Mouse (Mus musculus): ENCODE measurements at regions not wholly inside any gene's neighbourhood (a gene's known extent, or its start where the extent isn't known, plus 50 kb on each side); places are given as distances from the start of the nearest gene placed in this dataset.

GRCm38 (mm10) chr5:4697346-4698095 is 60.3 kb downstream of the Fzd1 start:
- DNase-seq (ENCODE audit: low read depth, low spot score), result peak; percentile 5

GRCm38 (mm10) chr5:4696701-4697100 is 61.1 kb downstream of the Fzd1 start:
- no peak for DNase-seq (ENCODE audit: low read depth, low spot score)

- no peak for DNase-seq (ENCODE audit: low read depth, low spot score)
Measured at GRCm38 (mm10) chr5:4689130-4689529, 68.7 kb downstream of the Fzd1 start.

GRCm38 (mm10) chr5:4675316-4675715 is 82.5 kb downstream of the Fzd1 start:
- DNase-seq (ENCODE audit: low read depth, low spot score), result no peak

- no peak for DNase-seq (ENCODE audit: low read depth, low spot score)
Measured at GRCm38 (mm10) chr5:4666381-4666780, 91.5 kb downstream of the Fzd1 start.

GRCm38 (mm10) chr5:4665978-4666377 is 91.9 kb downstream of the Fzd1 start:
- no peak for DNase-seq (ENCODE audit: low read depth, low spot score)

GRCm38 (mm10) chr5:4664918-4665317 is 92.9 kb downstream of the Fzd1 start:
- DNase-seq (ENCODE audit: low read depth, low spot score), result no peak

- no peak for DNase-seq (ENCODE audit: low read depth, low spot score)
Measured at GRCm38 (mm10) chr5:4664488-4664887, 93.3 kb downstream of the Fzd1 start.

GRCm38 (mm10) chr5:4662198-4662585 is 95.6 kb downstream of the Fzd1 start:
- no peak for DNase-seq (ENCODE audit: low read depth, low spot score)

GRCm38 (mm10) chr5:4661420-4662197 is 96.2 kb downstream of the Fzd1 start:
- DNase-seq (ENCODE audit: low read depth, low spot score), result no peak

GRCm38 (mm10) chr5:4657982-4658381 is 99.9 kb downstream of the Fzd1 start:
- DNase-seq (ENCODE audit: low read depth, low spot score), result no peak

- no peak for DNase-seq (ENCODE audit: low read depth, low spot score)
Measured at GRCm38 (mm10) chr5:4654186-4654585, 103.6 kb downstream of the Fzd1 start.

GRCm38 (mm10) chr5:4651167-4651955 is 106.5 kb downstream of the Fzd1 start:
- DNase-seq (ENCODE audit: low read depth, low spot score), result no peak

GRCm38 (mm10) chr5:4650709-4651108 is 107.1 kb downstream of the Fzd1 start:
- no peak for DNase-seq (ENCODE audit: low read depth, low spot score)

GRCm38 (mm10) chr5:4649858-4650556 is 107.8 kb downstream of the Fzd1 start:
- no peak for DNase-seq (ENCODE audit: low read depth, low spot score)

- no peak for DNase-seq (ENCODE audit: low read depth, low spot score)
Measured at GRCm38 (mm10) chr5:4641041-4641440, 116.8 kb downstream of the Fzd1 start.

- no peak for DNase-seq (ENCODE audit: low read depth, low spot score)
Measured at GRCm38 (mm10) chr5:4633763-4634162, 124.1 kb downstream of the Fzd1 start.

- no peak for DNase-seq (ENCODE audit: low read depth, low spot score)
Measured at GRCm38 (mm10) chr5:4625206-4625605, 132.6 kb downstream of the Fzd1 start.

GRCm38 (mm10) chr5:4623625-4624024 is 134.2 kb downstream of the Fzd1 start:
- no peak for DNase-seq (ENCODE audit: low read depth, low spot score)

GRCm38 (mm10) chr5:4620513-4621210 is 137.2 kb downstream of the Fzd1 start:
- no peak for DNase-seq (ENCODE audit: low read depth, low spot score)

- no peak for DNase-seq (ENCODE audit: low read depth, low spot score)
Measured at GRCm38 (mm10) chr5:4615233-4615632, 142.6 kb downstream of the Fzd1 start.
